Mouse (Mus musculus): ENCODE data around the gene Synpo2. TPM values are rescaled to one million over a fixed set of nuclear protein-coding genes. Genes with fewer than 3 reads are reported as not detected.

Synpo2 gene
- polyA plus RNA-seq, 1 experiment: 12.8 TPM

- TF ChIP-seq CTCF (IDR thresholded peaks at IDR 0.05; ENCODE audit: insufficient read depth, low read length) (no peak), POLR2A (IDR thresholded peaks at IDR 0.05; ENCODE audit: borderline replicate concordance, extremely low read depth, low read depth, low read length) (no peak)
- no peaks in the 10 kb centered on the region for H3K4me1 ChIP-seq (ENCODE audit: control insufficient read depth, insufficient read depth, low read length)
- no peak overlapping the region for H3K4me3 ChIP-seq (replicated peaks; ENCODE audit: extremely low read depth, low read depth, low read length)
- peak; percentile 14 for DNase-seq
- WGBS: 12% methylated on average over 4 of the region's 4 CpGs
These were observed 75.2 kb downstream of the Synpo2 start for GRCm38 (mm10) chr3:123160792-123161191.

GRCm38 (mm10) chr3:123159139-123159824 is 76.7 kb downstream of the Synpo2 start:
- TF ChIP-seq POLR2A (IDR thresholded peaks at IDR 0.05; ENCODE audit: borderline replicate concordance, extremely low read depth, low read depth, low read length): no peak
- peak; percentile 62 for TF ChIP-seq CTCF (IDR thresholded peaks at IDR 0.05; ENCODE audit: insufficient read depth, low read length)
- DNase-seq: peak; percentile 29
- H3K4me1 ChIP-seq (ENCODE audit: control insufficient read depth, insufficient read depth, low read length): no peaks in the 10 kb centered on the region
- no peak overlapping the region for H3K4me3 ChIP-seq (replicated peaks; ENCODE audit: extremely low read depth, low read depth, low read length)
- WGBS: 34% methylated on average over 9 of the region's 9 CpGs

- DNase-seq: no peak
- no peaks in the 10 kb centered on the region for H3K4me1 ChIP-seq (ENCODE audit: control insufficient read depth, insufficient read depth, low read length)
- no peak overlapping the region for H3K4me3 ChIP-seq (replicated peaks; ENCODE audit: extremely low read depth, low read depth, low read length)
- 24% methylated on average over 6 of the region's 6 CpGs for WGBS
- peak; percentile 50 for TF ChIP-seq CTCF (IDR thresholded peaks at IDR 0.05; ENCODE audit: insufficient read depth, low read length)
- TF ChIP-seq POLR2A (IDR thresholded peaks at IDR 0.05; ENCODE audit: borderline replicate concordance, extremely low read depth, low read depth, low read length): no peak
These were observed 77.4 kb downstream of the Synpo2 start for GRCm38 (mm10) chr3:123158579-123158978.

GRCm38 (mm10) chr3:123153337-123153736 is 82.6 kb downstream of the Synpo2 start:
- H3K4me3 ChIP-seq (replicated peaks; ENCODE audit: extremely low read depth, low read depth, low read length): no peak overlapping the region
- H3K4me1 ChIP-seq (ENCODE audit: control insufficient read depth, insufficient read depth, low read length): no peaks in the 10 kb centered on the region
- TF ChIP-seq POLR2A (IDR thresholded peaks at IDR 0.05; ENCODE audit: borderline replicate concordance, extremely low read depth, low read depth, low read length): no peak
- TF ChIP-seq CTCF (IDR thresholded peaks at IDR 0.05; ENCODE audit: insufficient read depth, low read length): no peak
- WGBS: 77% methylated on average over 8 of the region's 8 CpGs
- DNase-seq: no peak

GRCm38 (mm10) chr3:123152911-123153310 is 83.0 kb downstream of the Synpo2 start:
- H3K4me3 ChIP-seq (replicated peaks; ENCODE audit: extremely low read depth, low read depth, low read length): no peak overlapping the region
- 83% methylated on average over 5 of the region's 5 CpGs for WGBS
- no peak for TF ChIP-seq POLR2A (IDR thresholded peaks at IDR 0.05; ENCODE audit: borderline replicate concordance, extremely low read depth, low read depth, low read length)
- TF ChIP-seq CTCF (IDR thresholded peaks at IDR 0.05; ENCODE audit: insufficient read depth, low read length): no peak
- no peaks in the 10 kb centered on the region for H3K4me1 ChIP-seq (ENCODE audit: control insufficient read depth, insufficient read depth, low read length)
- no peak for DNase-seq

- no peak for TF ChIP-seq POLR2A (IDR thresholded peaks at IDR 0.05; ENCODE audit: borderline replicate concordance, extremely low read depth, low read depth, low read length)
These were observed 85.3 kb downstream of the Synpo2 start for GRCm38 (mm10) chr3:123150523-123151135.

GRCm38 (mm10) chr3:123149380-123150162 is 86.4 kb downstream of the Synpo2 start:
- no peak for DNase-seq
- TF ChIP-seq CTCF (IDR thresholded peaks at IDR 0.05; ENCODE audit: insufficient read depth, low read length) (no peak), POLR2A (IDR thresholded peaks at IDR 0.05; ENCODE audit: borderline replicate concordance, extremely low read depth, low read depth, low read length) (no peak)
- Histone ChIP-seq H3K4me1 (ENCODE audit: control insufficient read depth, insufficient read depth, low read length) (no peaks in the 10 kb centered on the region), H3K4me3 (replicated peaks; ENCODE audit: extremely low read depth, low read depth, low read length) (no peak overlapping the region)
- WGBS: 60% methylated on average over 10 of the region's 10 CpGs

More at GRCm38 (mm10) chr3:123150523-123151135, 85.3 kb downstream of the Synpo2 start:
- WGBS: 47% methylated on average over 8 of the region's 8 CpGs
- H3K4me1 ChIP-seq (ENCODE audit: control insufficient read depth, insufficient read depth, low read length): no peaks in the 10 kb centered on the region
- no peak overlapping the region for H3K4me3 ChIP-seq (replicated peaks; ENCODE audit: extremely low read depth, low read depth, low read length)
- DNase-seq: no peak

- no peak for DNase-seq
- TF ChIP-seq POLR2A (IDR thresholded peaks at IDR 0.05; ENCODE audit: borderline replicate concordance, extremely low read depth, low read depth, low read length) (no peak), CTCF (IDR thresholded peaks at IDR 0.05; ENCODE audit: insufficient read depth, low read length) (no peak)
- WGBS: 70% methylated on average over 3 of the region's 3 CpGs
These were observed 87.3 kb downstream of the Synpo2 start for GRCm38 (mm10) chr3:123148641-123149040.

GRCm38 (mm10) chr3:123146557-123146956 is 89.4 kb downstream of the Synpo2 start:
- Histone ChIP-seq H3K4me3 (replicated peaks; ENCODE audit: extremely low read depth, low read depth, low read length) (no peak overlapping the region), H3K4me1 (ENCODE audit: control insufficient read depth, insufficient read depth, low read length) (no peaks in the 10 kb centered on the region)
- WGBS: 56% methylated on average over 8 of the region's 8 CpGs
- TF ChIP-seq POLR2A (IDR thresholded peaks at IDR 0.05; ENCODE audit: borderline replicate concordance, extremely low read depth, low read depth, low read length) (no peak), CTCF (IDR thresholded peaks at IDR 0.05; ENCODE audit: insufficient read depth, low read length) (no peak)
- DNase-seq: no peak

More at GRCm38 (mm10) chr3:123148641-123149040, 87.3 kb downstream of the Synpo2 start:
- Histone ChIP-seq H3K4me3 (replicated peaks; ENCODE audit: extremely low read depth, low read depth, low read length) (no peak overlapping the region), H3K4me1 (ENCODE audit: control insufficient read depth, insufficient read depth, low read length) (no peaks in the 10 kb centered on the region)
